24 mouse cellular contexts compared by ENCODE assay signal in the genomic region with DNA sequence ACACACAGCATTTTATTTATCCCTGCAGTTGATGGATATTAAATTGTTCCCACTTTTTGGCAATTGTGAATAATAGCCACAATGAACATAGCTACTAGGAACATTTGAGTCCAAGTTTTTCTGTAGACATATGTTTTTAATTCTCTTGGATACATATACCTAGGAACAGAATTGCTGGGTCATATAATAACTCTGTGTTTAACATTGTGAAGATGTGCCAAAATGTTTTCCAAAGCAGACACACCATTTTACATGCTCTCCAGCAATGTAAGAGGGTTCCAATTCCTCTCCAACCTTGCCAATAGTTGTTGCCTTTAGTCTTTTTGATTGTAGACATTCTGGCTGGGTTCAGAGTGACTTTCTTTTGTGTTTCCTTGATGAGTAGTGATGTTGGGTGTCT.
"Had no signal": no experiment of that assay in that cellular context is flagged by ENCODE, and none has a peak within 500 bp of the region (broad histone marks: within the 10 kb centered on the region; RNA-seq: fewer than 3 reads in every experiment).

No protein-coding gene starts in this region.

- H3K36me3 ChIP-seq: hindbrain, embryonic 10.5 days; hindbrain, embryonic 12.5 days; intestine, embryonic 15.5 days; limb, embryonic 13.5 days; liver, embryonic 12.5 days had no signal

- H3K9ac ChIP-seq: hindbrain, embryonic 12.5 days; hindbrain, embryonic 14.5 days; intestine, embryonic 15.5 days; limb, embryonic 13.5 days; liver, embryonic 12.5 days; liver, embryonic 14.5 days had no signal

- H3K27me3 ChIP-seq: hindbrain, embryonic 12.5 days; intestine, embryonic 15.5 days; limb, embryonic 13.5 days; liver, embryonic 12.5 days had no signal

- H3K4me3 ChIP-seq: heart, adult 2 months; hindbrain, embryonic 10.5 days; hindbrain, embryonic 12.5 days; intestine, embryonic 15.5 days; layer of hippocampus, adult 2 months; left cerebral cortex, adult 2 months; limb, embryonic 13.5 days; liver, embryonic 12.5 days had no signal

- H3K9me3 ChIP-seq: hindbrain, embryonic 10.5 days; hindbrain, embryonic 12.5 days; intestine, embryonic 15.5 days; limb, embryonic 13.5 days; liver, embryonic 12.5 days had no signal

- H3K4me2 ChIP-seq: heart, embryonic 11.5 days; hindbrain, embryonic 12.5 days; hindbrain, embryonic 14.5 days; intestine, embryonic 15.5 days; limb, embryonic 13.5 days; liver, embryonic 12.5 days had no signal

- H3K4me1 ChIP-seq: hindbrain, embryonic 10.5 days; hindbrain, embryonic 12.5 days; intestine, embryonic 15.5 days; limb, embryonic 13.5 days; liver, embryonic 12.5 days had no signal

- ATAC-seq: hindbrain, embryonic 16.5 days; inflammation-experienced regulatory T-cells, adult 6 months; intestine, embryonic 15.5 days; intestine, postnatal 0 days; liver, embryonic 12.5 days had no signal

- H3K27ac ChIP-seq: heart, adult 2 months; hindbrain, embryonic 10.5 days; hindbrain, embryonic 12.5 days; hindbrain, embryonic 14.5 days; intestine, embryonic 15.5 days; layer of hippocampus, adult 2 months; left cerebral cortex, adult 2 months; limb, embryonic 13.5 days; liver, embryonic 12.5 days; liver, embryonic 14.5 days had no signal

- DNase-seq: gastrocnemius, postnatal 14 days; gastrocnemius, postnatal 36 days; heart, adult 11 months; heart, adult 2 months; heart, postnatal 10 days; heart, postnatal 4 days; kidney, adult 18-20 months; kidney, adult 8-10 months; kidney, postnatal 10 days; kidney, postnatal 25 days; kidney, postnatal 4 days had no signal
